Mouse (Mus musculus) kidney, adult 2 months (tissue): ENCODE measurements at regions not wholly inside any gene's neighbourhood (a gene's known extent, or its start where the extent isn't known, plus 50 kb on each side); places are given as distances from the start of the nearest gene placed in this dataset.

Experiments
- CTCF ChIP-seq: fragments of 200-500 bp; conservative IDR thresholded peaks from 2 replicates; pipeline ENCODE4 v1.5.1; 2011; ENCODE audit warnings: low read depth, mild to moderate bottlenecking, control low read depth, low read length, moderate library complexity, mixed read lengths; ENCODE audit not compliant: insufficient read depth, insufficient read length
- POLR2A ChIP-seq: fragments of 200-500 bp; IDR thresholded peaks from one replicate; pipeline ENCODE4 v1.6.1; 2011; ENCODE audit warnings: low read depth, low read length, control low read depth

DNA sequence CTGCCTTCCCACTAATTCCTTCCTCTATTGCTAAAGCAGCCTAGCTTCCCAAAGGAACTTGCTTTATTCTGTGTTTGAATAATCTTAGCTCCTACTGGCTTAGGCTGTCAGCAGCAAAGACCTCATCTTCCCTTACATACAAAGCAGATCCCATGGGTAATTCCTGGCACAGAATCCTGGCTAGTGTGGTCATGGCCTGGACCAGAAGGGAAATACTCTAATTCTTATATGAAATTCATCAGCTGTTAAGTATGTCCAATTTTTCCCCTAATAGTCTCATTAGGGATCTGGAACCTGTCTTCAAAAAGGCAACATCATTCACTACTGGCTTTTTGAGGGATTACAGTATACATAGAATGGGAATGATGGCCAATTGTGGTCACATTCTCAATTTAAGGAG, 135.0 kb downstream of the Inhba start:
- TF ChIP-seq CTCF (no peak), POLR2A (no peak)
